Mouse (Mus musculus): ENCODE measurements around the gene Slc9a8. TPM values are rescaled to one million over a fixed set of nuclear protein-coding genes. Genes with fewer than 3 reads are reported as not detected.

The Slc9a8 gene
- polyA plus RNA-seq (2015; fragmentation: Nextera tagmentation; extraction: Ambion mirVana): 17.4 and 18.7 TPM in 2 replicates

DNA sequence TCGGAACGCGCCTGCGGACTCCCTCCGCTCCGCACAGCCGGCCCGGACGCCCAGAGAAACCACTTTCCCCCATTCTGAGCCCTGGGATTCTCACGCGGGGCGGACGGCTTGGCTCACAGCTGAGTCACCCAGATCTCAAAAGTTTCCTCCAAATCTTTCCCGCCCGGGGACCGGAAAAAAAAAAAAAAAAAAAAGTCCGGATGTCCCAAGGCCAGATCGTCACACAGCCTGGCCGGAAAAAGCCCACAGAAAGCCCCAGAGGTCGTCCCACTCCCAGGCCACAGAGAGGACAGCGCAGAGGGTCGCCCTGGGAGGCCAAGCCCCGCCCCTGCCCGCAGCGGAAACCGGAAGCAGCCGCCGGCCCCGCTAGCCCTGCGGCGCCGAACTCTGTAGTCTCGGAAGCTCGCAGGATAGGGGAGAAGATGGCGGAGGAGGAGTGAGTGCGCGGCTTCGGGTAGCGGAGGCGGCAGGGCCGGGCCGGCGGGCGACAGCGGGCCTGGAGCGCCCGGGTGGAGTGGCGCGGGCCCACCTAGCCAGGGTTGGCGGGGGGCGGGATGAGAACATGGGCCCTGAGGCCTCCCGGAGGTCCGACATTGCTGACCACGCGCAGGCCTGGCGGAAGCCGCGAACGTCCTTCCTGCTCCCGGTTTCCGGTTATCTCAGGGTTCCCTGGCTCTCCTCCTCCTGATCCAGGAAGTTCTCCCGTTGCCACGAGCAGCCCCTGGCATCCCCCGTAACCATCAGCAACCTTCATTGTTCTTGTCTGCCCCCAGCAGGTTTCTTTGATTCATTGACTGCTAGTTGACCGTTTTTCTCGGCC, at the start of gene Slc9a8:
Gene Slc9a8, plus strand, starts transcription at position 383 of the 820 bp plus-strand sequence.
- H3K4me2 ChIP-seq: peak within 1 kb of the TSS; percentile 85
- under 1% methylated on average over 66 of the region's 66 CpGs for WGBS
- ATAC-seq (ENCODE audit: extremely low read depth, insufficient number of reproducible peaks, low FRiP score, low TSS enrichment): peak; percentile 90

GRCm38 (mm10) chr2:167373266-167373665, 48.2 kb upstream of the Slc9a8 start:
- ATAC-seq (ENCODE audit: extremely low read depth, insufficient number of reproducible peaks, low FRiP score, low TSS enrichment): no peak
- H3K9me3 ChIP-seq: no peaks in the 10 kb centered on the region
- no peak overlapping the region for H3K4me3 ChIP-seq
- H3K27me3 ChIP-seq (replicated peaks): no peaks in the 10 kb centered on the region
- no peak overlapping the region for H3K9ac ChIP-seq
- 55% methylated on average over 5 of the region's 5 CpGs for WGBS
- H3K4me2 ChIP-seq: no peak overlapping the region
- peaks cover 26% of the 10 kb centered on the region for H3K4me1 ChIP-seq
- no peaks in the 10 kb centered on the region for H3K36me3 ChIP-seq
- peak overlapping the region; percentile 5; the same call in 1 of the 2 replicates for H3K27ac ChIP-seq (replicated peaks)

More for the DNA sequence above, at the start of gene Slc9a8:
- H3K9ac ChIP-seq: peak within 1 kb of the TSS; percentile 91
- peaks cover 33% of the 10 kb centered on the region for H3K4me1 ChIP-seq
- no peaks in the 10 kb centered on the region; the same call in 1 of the 2 replicates for H3K9me3 ChIP-seq
- peak within 1 kb of the TSS; percentile 76 for H3K4me3 ChIP-seq
- no peaks in the 10 kb centered on the region for H3K27me3 ChIP-seq (replicated peaks)
- H3K36me3 ChIP-seq: peaks cover 29% of the 10 kb centered on the region
- H3K27ac ChIP-seq (replicated peaks): peak within 1 kb of the TSS; percentile 96

GRCm38 (mm10) chr2:167374191-167374805, 47.2 kb upstream of the Slc9a8 start:
- Histone ChIP-seq H3K4me2 (no peak overlapping the region), H3K36me3 (no peaks in the 10 kb centered on the region), H3K27ac (replicated peaks) (no peak overlapping the region), H3K4me1 (peaks cover 26% of the 10 kb centered on the region), H3K4me3 (no peak overlapping the region), H3K9ac (no peak overlapping the region), H3K9me3 (no peaks in the 10 kb centered on the region), H3K27me3 (replicated peaks) (no peaks in the 10 kb centered on the region)
- 90% methylated on average over 12 of the region's 12 CpGs for WGBS
- no peak for ATAC-seq (ENCODE audit: extremely low read depth, insufficient number of reproducible peaks, low FRiP score, low TSS enrichment)

DNA sequence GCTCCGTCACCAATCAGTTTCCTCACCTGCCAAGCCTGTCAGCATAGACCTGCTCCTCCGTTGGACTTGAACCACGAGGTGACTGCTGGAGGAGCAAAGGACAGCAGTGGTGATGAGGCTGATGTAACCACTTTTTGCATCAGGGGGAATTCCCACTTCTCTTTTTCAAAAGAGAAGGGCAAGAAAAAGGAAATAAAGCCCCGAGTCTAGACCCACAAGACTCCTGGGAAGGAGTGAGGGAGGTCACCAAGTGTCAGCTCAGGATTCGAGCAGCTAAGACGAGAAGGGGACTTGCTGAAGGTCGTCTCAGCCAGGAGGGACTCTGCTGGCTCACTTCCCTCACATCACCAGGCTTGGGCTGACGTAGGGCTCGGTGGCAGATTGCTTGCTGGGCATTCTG, 46.4 kb upstream of the Slc9a8 start:
- WGBS: 72% methylated on average over 9 of the region's 9 CpGs
- H3K9me3 ChIP-seq: no peaks in the 10 kb centered on the region
- H3K27me3 ChIP-seq (replicated peaks): no peaks in the 10 kb centered on the region
- H3K9ac ChIP-seq: no peak overlapping the region
- H3K36me3 ChIP-seq: no peaks in the 10 kb centered on the region
- H3K4me3 ChIP-seq: no peak overlapping the region
- peaks cover 26% of the 10 kb centered on the region for H3K4me1 ChIP-seq
- ATAC-seq (ENCODE audit: extremely low read depth, insufficient number of reproducible peaks, low FRiP score, low TSS enrichment): no peak
- H3K27ac ChIP-seq (replicated peaks): no peak overlapping the region
- H3K4me2 ChIP-seq: no peak overlapping the region

DNA sequence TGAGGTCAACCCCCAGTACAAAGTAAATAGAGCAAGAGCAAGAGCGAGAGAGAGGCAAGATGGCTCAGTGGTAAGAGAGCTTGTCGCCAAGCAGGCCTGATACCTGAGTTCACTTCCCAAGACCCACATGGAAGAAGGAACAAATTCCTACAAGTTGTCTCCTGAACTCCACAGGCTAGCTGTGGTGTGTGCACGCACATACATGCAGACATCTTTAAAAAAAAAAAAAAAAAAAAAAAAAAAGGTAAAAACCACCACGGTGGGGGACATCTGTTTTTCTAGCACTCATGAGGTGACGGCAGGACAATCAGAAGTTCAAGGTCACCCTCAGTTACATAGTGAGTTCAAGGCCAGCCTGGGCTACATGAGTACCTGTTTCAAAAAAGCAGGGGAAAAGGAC, 45.8 kb upstream of the Slc9a8 start:
- Histone ChIP-seq H3K27ac (replicated peaks) (peak overlapping the region; percentile 69), H3K4me3 (0 out of 2 replicates have a peak overlapping the region, but pooled peaks have one; percentile 23), H3K4me1 (peaks cover 31% of the 10 kb centered on the region), H3K9me3 (no peaks in the 10 kb centered on the region), H3K9ac (no peak overlapping the region; the same call in 1 of the 2 replicates), H3K4me2 (peak overlapping the region; percentile 40), H3K36me3 (no peaks in the 10 kb centered on the region), H3K27me3 (replicated peaks) (no peaks in the 10 kb centered on the region)
- ATAC-seq (ENCODE audit: extremely low read depth, insufficient number of reproducible peaks, low FRiP score, low TSS enrichment): no peak
- 80% methylated on average over 5 of the region's 5 CpGs for WGBS

- Histone ChIP-seq H3K4me2 (peak overlapping the region; percentile 40), H3K4me1 (peaks cover 34% of the 10 kb centered on the region), H3K27ac (replicated peaks) (peak overlapping the region; percentile 69), H3K9me3 (no peaks in the 10 kb centered on the region), H3K9ac (no peak overlapping the region; the same call in 1 of the 2 replicates), H3K36me3 (no peaks in the 10 kb centered on the region), H3K4me3 (peak overlapping the region; percentile 23; the same call in 1 of the 2 replicates), H3K27me3 (replicated peaks) (no peaks in the 10 kb centered on the region)
- no peak; the same call in 1 of the 2 replicates for ATAC-seq (ENCODE audit: extremely low read depth, insufficient number of reproducible peaks, low FRiP score, low TSS enrichment)
- WGBS: 38% methylated on average over 8 of the region's 8 CpGs
These were observed 45.4 kb upstream of the Slc9a8 start for GRCm38 (mm10) chr2:167376160-167376564.

DNA sequence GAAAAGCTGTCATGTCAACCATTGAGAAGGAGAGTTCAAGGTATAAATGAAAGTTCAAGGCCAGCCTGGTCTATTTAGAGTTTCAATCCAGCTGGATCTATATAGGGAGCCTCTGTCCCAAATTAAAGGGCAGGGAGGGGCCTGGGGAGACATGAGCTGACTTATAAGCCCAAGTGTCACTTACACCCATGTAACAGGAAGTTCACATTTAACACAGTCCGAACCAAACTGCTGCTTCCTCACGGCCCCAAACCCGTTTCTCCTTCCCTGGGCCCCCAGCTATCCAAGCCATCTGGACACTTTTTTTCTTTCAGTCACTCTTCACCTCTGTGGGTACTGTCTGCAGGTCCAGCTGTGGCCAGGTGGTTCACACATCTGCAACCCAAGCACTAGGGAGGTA, 43.8 kb upstream of the Slc9a8 start:
- H3K4me2 ChIP-seq: no peak overlapping the region
- H3K4me3 ChIP-seq: no peak overlapping the region
- ATAC-seq (ENCODE audit: extremely low read depth, insufficient number of reproducible peaks, low FRiP score, low TSS enrichment): no peak
- 49% methylated on average over 3 of the region's 3 CpGs for WGBS
- no peaks in the 10 kb centered on the region for H3K36me3 ChIP-seq
- no peaks in the 10 kb centered on the region for H3K9me3 ChIP-seq
- no peaks in the 10 kb centered on the region for H3K27me3 ChIP-seq (replicated peaks)
- peaks cover 35% of the 10 kb centered on the region for H3K4me1 ChIP-seq
- no peak overlapping the region for H3K27ac ChIP-seq (replicated peaks)
- no peak overlapping the region for H3K9ac ChIP-seq

DNA sequence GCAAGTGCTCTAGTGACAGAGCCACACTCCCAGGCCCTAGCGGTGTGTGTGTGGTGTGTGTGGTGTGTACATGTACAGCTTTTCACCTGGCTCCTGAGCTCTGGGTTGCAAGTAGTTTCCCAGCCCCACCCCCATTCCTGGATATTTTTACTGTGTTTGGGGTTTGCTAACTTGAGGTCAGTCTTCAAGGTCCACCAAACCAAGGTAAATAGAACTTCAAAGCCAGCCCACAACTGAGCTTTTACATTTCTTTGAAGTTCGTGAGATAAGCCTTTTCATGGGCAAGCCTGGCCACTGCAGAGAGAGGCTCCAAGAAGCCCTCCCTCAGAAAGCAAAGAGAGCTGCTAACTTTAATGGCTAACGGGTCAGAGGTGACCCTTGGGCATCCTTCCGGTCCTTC, 42.5 kb upstream of the Slc9a8 start:
- H3K4me3 ChIP-seq: no peak overlapping the region
- H3K36me3 ChIP-seq: no peaks in the 10 kb centered on the region
- WGBS: 42% methylated on average over 4 of the region's 4 CpGs
- H3K4me2 ChIP-seq: no peak overlapping the region
- peaks cover 36% of the 10 kb centered on the region for H3K4me1 ChIP-seq
- ATAC-seq (ENCODE audit: extremely low read depth, insufficient number of reproducible peaks, low FRiP score, low TSS enrichment): no peak
- H3K9me3 ChIP-seq: no peaks in the 10 kb centered on the region
- H3K9ac ChIP-seq: no peak overlapping the region
- H3K27ac ChIP-seq (replicated peaks): no peak overlapping the region
- no peaks in the 10 kb centered on the region for H3K27me3 ChIP-seq (replicated peaks)

DNA sequence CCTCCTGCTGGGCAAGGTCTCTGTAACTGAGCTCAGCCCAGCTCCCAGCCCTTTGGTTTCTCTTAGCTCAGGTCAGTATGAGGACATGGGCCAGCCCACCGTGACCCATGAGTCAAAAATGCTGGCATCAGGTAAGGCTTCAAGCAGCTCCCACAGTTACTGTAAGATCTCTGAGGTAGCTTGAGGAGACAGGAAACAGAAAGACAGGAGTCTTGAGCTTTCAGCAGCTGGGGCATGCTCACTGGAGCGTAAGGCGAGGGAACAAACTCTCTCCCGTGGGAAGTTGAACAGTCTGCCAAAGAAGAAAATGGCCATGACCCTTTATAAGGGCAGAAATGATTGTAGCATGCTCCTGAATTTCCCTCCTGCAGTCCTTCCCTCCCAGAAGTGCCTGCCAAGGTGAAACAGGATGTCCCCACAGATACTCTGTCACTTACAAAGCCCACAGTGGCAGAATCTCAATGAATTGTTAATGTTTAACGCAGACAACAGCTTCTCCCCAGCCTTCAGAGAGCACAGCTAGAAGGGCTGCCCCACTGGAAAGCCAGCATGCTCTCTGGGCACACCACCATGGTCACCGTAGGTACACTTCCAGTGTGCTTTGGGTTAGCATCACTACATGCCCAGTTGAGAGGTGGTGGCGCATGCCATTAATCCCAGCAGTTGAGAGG, 40.8 kb upstream of the Slc9a8 start:
- no peak overlapping the region for H3K9ac ChIP-seq
- 64% methylated on average over 7 of the region's 7 CpGs for WGBS
- H3K27ac ChIP-seq (replicated peaks): no peak overlapping the region
- H3K4me2 ChIP-seq: no peak overlapping the region
- H3K4me3 ChIP-seq: no peak overlapping the region
- no peaks in the 10 kb centered on the region for H3K9me3 ChIP-seq
- H3K36me3 ChIP-seq: no peaks in the 10 kb centered on the region
- H3K4me1 ChIP-seq: peaks cover 31% of the 10 kb centered on the region
- no peaks in the 10 kb centered on the region for H3K27me3 ChIP-seq (replicated peaks)
- ATAC-seq (ENCODE audit: extremely low read depth, insufficient number of reproducible peaks, low FRiP score, low TSS enrichment): no peak

DNA sequence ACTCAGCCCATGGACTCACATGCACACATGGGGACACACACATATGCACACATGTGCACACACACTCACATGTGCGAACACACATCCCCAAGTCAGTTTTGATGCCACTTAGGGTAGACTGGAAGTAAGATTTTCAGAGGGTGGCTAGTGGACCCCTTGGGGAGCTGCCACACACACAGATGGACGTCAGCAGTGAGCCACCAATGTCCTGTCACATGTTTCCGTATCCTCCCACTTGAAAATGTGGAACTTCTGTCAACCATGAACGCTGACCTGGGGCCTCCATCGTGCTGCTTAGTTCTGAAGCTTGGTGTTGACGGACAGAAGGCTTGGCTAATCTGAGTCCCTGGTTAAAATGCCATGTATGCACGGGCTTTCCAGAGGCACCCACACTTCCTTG, 39.9 kb upstream of the Slc9a8 start:
- Histone ChIP-seq H3K4me2 (no peak overlapping the region), H3K9ac (no peak overlapping the region), H3K4me3 (no peak overlapping the region), H3K27me3 (replicated peaks) (no peaks in the 10 kb centered on the region), H3K27ac (replicated peaks) (no peak overlapping the region), H3K4me1 (peaks cover 32% of the 10 kb centered on the region), H3K36me3 (no peaks in the 10 kb centered on the region), H3K9me3 (no peaks in the 10 kb centered on the region)
- WGBS: 52% methylated on average over 7 of the region's 7 CpGs
- ATAC-seq (ENCODE audit: extremely low read depth, insufficient number of reproducible peaks, low FRiP score, low TSS enrichment): no peak

DNA sequence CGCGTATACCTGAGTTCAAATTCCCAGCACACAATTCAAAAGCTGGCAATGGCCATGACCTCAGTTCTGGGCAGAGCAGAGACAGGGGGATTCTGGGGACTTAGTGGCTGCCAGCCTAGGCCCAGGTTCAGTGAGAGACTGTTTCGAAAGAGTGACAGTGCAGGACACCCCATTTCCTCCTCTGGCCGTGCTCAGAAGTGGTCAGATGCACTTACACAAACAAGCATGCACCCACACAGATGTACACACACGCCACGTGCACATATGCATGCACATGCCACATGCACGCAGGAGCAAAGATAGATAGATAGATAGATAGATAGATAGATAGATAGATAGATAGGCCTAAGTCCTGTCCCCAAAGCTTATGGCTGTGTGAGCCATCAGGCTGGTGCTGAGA, 39.1 kb upstream of the Slc9a8 start:
- Histone ChIP-seq H3K9me3 (no peaks in the 10 kb centered on the region), H3K4me1 (peaks cover 36% of the 10 kb centered on the region), H3K4me2 (no peak overlapping the region), H3K9ac (no peak overlapping the region), H3K4me3 (no peak overlapping the region), H3K27me3 (replicated peaks) (no peaks in the 10 kb centered on the region), H3K36me3 (no peaks in the 10 kb centered on the region), H3K27ac (replicated peaks) (no peak overlapping the region)
- 85% methylated on average over 7 of the region's 7 CpGs for WGBS
- no peak for ATAC-seq (ENCODE audit: extremely low read depth, insufficient number of reproducible peaks, low FRiP score, low TSS enrichment)
